In genomic region chr3:96240799-96241197, GRCm38 (mm10) we compare ENCODE assay signal across 9 mouse cellular contexts. TPM values are rescaled to one million over a fixed set of nuclear protein-coding genes. Genes with fewer than 3 reads are reported as not detected.
DNase-seq lines count a peak whose midpoint lies in the region; ATAC-seq and TF ChIP-seq lines count a peak whose summit lies in the region.
"Had no signal": no experiment of that assay in that cellular context is flagged by ENCODE, and none has a peak within 500 bp of the region (broad histone marks: within the 10 kb centered on the region; RNA-seq: fewer than 3 reads in every experiment).

No protein-coding gene starts in this region.

- no peak for ATAC-seq in heart, embryonic 15.5 days (replicated peaks; ENCODE audit: insufficient number of reproducible peaks, insufficient read depth, low FRiP score, low read depth)
- no peak for ATAC-seq in hindbrain, embryonic 12.5 days (ENCODE audit: low FRiP score)
- ATAC-seq in midbrain, embryonic 11.5 days (ENCODE audit: low FRiP score), result no peak
- ATAC-seq in granulocyte monocyte progenitor cell, adult 5-6 weeks (replicated peaks; ENCODE audit: poor library complexity, severe bottlenecking), result no peak

- H3K36me3 ChIP-seq in heart, embryonic 15.5 days, result no peaks in the 10 kb centered on the region
- no peaks in the 10 kb centered on the region for H3K36me3 ChIP-seq in hindbrain, embryonic 12.5 days
- no peaks in the 10 kb centered on the region for H3K36me3 ChIP-seq in midbrain, embryonic 11.5 days (ENCODE audit: control insufficient read depth, insufficient read depth, low read length)
- H3K36me3 ChIP-seq: G1E had no signal

- WGBS in heart, embryonic 15.5 days, result 80% methylated on average over 9 of the region's 9 CpGs
- 79% methylated on average over 9 of the region's 9 CpGs for WGBS in hindbrain, embryonic 12.5 days
- WGBS in midbrain, embryonic 11.5 days, result 78% methylated on average over 9 of the region's 9 CpGs

- TF ChIP-seq POLR2A in bone marrow macrophage, adult 2 months (IDR thresholded peaks at IDR 0.05; ENCODE audit: borderline replicate concordance, low read depth, low read length), result no peak

- TF ChIP-seq CTCF in bone marrow macrophage, adult 2 months (IDR thresholded peaks at IDR 0.05; ENCODE audit: low read depth, low read length), result no peak

- no peak overlapping the region for H3K4me3 ChIP-seq in heart, embryonic 15.5 days
- H3K4me3 ChIP-seq in bone marrow macrophage, adult 2 months (ENCODE audit: insufficient read depth, low read length), result no peak overlapping the region
- H3K4me3 ChIP-seq in hindbrain, embryonic 12.5 days, result no peak overlapping the region
- H3K4me3 ChIP-seq in midbrain, embryonic 11.5 days (ENCODE audit: low read depth, low read length), result no peak overlapping the region

- H3K27me3 ChIP-seq in heart, embryonic 15.5 days, result no peaks in the 10 kb centered on the region
- H3K27me3 ChIP-seq in hindbrain, embryonic 12.5 days, result no peaks in the 10 kb centered on the region
- H3K27me3 ChIP-seq in midbrain, embryonic 11.5 days (ENCODE audit: control insufficient read depth, insufficient read depth, low read length), result no peaks in the 10 kb centered on the region

- peak overlapping the region; percentile 87 for H3K27ac ChIP-seq in heart, embryonic 15.5 days
- peak overlapping the region; percentile 56 for H3K27ac ChIP-seq in bone marrow macrophage, adult 2 months (ENCODE audit: insufficient read depth, low read depth, low read length)
- peak overlapping the region; percentile 88 for H3K27ac ChIP-seq in hindbrain, embryonic 12.5 days
- peak overlapping the region; percentile 32 for H3K27ac ChIP-seq in midbrain, embryonic 11.5 days (ENCODE audit: low read depth, low read length)

- peaks cover 35% of the 10 kb centered on the region for H3K4me1 ChIP-seq in heart, embryonic 15.5 days (replicated peaks)
- H3K4me1 ChIP-seq in bone marrow macrophage, adult 2 months (ENCODE audit: control insufficient read depth, insufficient read depth, low read length), result peaks cover 34% of the 10 kb centered on the region
- H3K4me1 ChIP-seq in hindbrain, embryonic 12.5 days, result peaks cover 22% of the 10 kb centered on the region
- peaks cover 20% of the 10 kb centered on the region for H3K4me1 ChIP-seq in midbrain, embryonic 11.5 days (ENCODE audit: control insufficient read depth, insufficient read depth, low read length)

- peak overlapping the region; percentile 56 for H3K4me2 ChIP-seq in heart, embryonic 15.5 days
- peak overlapping the region; percentile 44 for H3K4me2 ChIP-seq in hindbrain, embryonic 12.5 days (replicated peaks)
- peak overlapping the region; percentile 10; the same call in 1 of the 2 replicates for H3K4me2 ChIP-seq in midbrain, embryonic 11.5 days

- peak overlapping the region; percentile 52 for H3K9ac ChIP-seq in heart, embryonic 15.5 days
- H3K9ac ChIP-seq in hindbrain, embryonic 12.5 days, result peak overlapping the region; percentile 55; the same call in 1 of the 2 replicates
- H3K9ac ChIP-seq in midbrain, embryonic 11.5 days (ENCODE audit: low read length), result peak overlapping the region; percentile 58

- no peak for DNase-seq in heart, adult 18-20 months
- no peak for DNase-seq in midbrain, embryonic 11.5 days (ENCODE audit: low spot score, missing footprints)
- DNase-seq in spleen, postnatal 10 days (ENCODE audit: low spot score in 2 of 2), result no peak
- no peak for DNase-seq in urinary bladder, postnatal 36 days (ENCODE audit: low spot score in 2 of 2)

- no peaks in the 10 kb centered on the region for H3K9me3 ChIP-seq in heart, embryonic 15.5 days (replicated peaks)
- no peaks in the 10 kb centered on the region for H3K9me3 ChIP-seq in hindbrain, embryonic 12.5 days (replicated peaks)
- H3K9me3 ChIP-seq in midbrain, embryonic 11.5 days (ENCODE audit: control insufficient read depth, low read length), result no peaks in the 10 kb centered on the region
- H3K9me3 ChIP-seq: G1E had no signal

RNA-seq across cellular contexts. Expression of gene Hist2h2aa2, which starts 0.7 kb away (rescaled TPM):
- 37.0 and 45.9 TPM in 2 replicates for polyA plus RNA-seq in heart, embryonic 15.5 days (2015; fragmentation: Nextera tagmentation; extraction: Ambion mirVana)
- total RNA-seq in heart, adult 18-20 months (2021), result 100 to 1,000 TPM; 189 to 197 TPM
- polyA plus RNA-seq in bone marrow macrophage, adult 2 months (2012; ENCODE audit: insufficient read depth, insufficient read length, missing spikeins), result 14.5 and 22.9 TPM in 2 replicates
- 49.8 and 72.3 TPM in 2 replicates for polyA plus RNA-seq in hindbrain, embryonic 12.5 days (2016; fragmentation: Nextera tagmentation; extraction: Ambion mirVana)
- polyA plus RNA-seq in midbrain, embryonic 11.5 days (2014; fragmentation: Nextera tagmentation; extraction: Ambion mirVana), result 50.9 and 55.2 TPM in 2 replicates
- total RNA-seq in granulocyte monocyte progenitor cell, adult 5-6 weeks (2014; fragmentation: Nextera tagmentation), result 22.0 TPM in 1 of 2 replicates, not detected in the other
- 5,007 TPM in 1 of 2 replicates, not detected in the other for total RNA-seq in granulocyte monocyte progenitor cell, adult 5-6 weeks (2017)

RNA-seq across cellular contexts. Expression of gene Hist2h3c2, which starts 1.9 kb away (rescaled TPM):
- polyA plus RNA-seq in heart, embryonic 15.5 days (2015; fragmentation: Nextera tagmentation; extraction: Ambion mirVana), result 3.9 and 5.1 TPM in 2 replicates
- 1 to 10 TPM; 4.0 to 9.0 TPM for total RNA-seq in heart, adult 18-20 months (2021)
- polyA plus RNA-seq in bone marrow macrophage, adult 2 months (2012; ENCODE audit: insufficient read depth, insufficient read length, missing spikeins), result 2.4 and 13.5 TPM in 2 replicates
- polyA plus RNA-seq in hindbrain, embryonic 12.5 days (2016; fragmentation: Nextera tagmentation; extraction: Ambion mirVana), result 4.9 and 6.7 TPM in 2 replicates
- polyA plus RNA-seq in midbrain, embryonic 11.5 days (2014; fragmentation: Nextera tagmentation; extraction: Ambion mirVana), result 10.6 and 13.8 TPM in 2 replicates
- total RNA-seq in granulocyte monocyte progenitor cell, adult 5-6 weeks (2014; fragmentation: Nextera tagmentation), result 35.5 and 102 TPM in 2 replicates
- total RNA-seq in granulocyte monocyte progenitor cell, adult 5-6 weeks (2017), result 160 and 202 TPM in 2 replicates

RNA-seq across cellular contexts. Expression of gene Hist2h2aa1, which starts 4.5 kb away (rescaled TPM):
- 13.6 and 15.1 TPM in 2 replicates for polyA plus RNA-seq in heart, embryonic 15.5 days (2015; fragmentation: Nextera tagmentation; extraction: Ambion mirVana)
- 10 to 100 TPM in 1 of 2 experiments, 1 to 10 TPM in 1; 9.3 to 14.7 TPM for total RNA-seq in heart, adult 18-20 months (2021)
- polyA plus RNA-seq in bone marrow macrophage, adult 2 months (2012; ENCODE audit: insufficient read depth, insufficient read length, missing spikeins), result not detected in 2 replicates
- polyA plus RNA-seq in hindbrain, embryonic 12.5 days (2016; fragmentation: Nextera tagmentation; extraction: Ambion mirVana), result 16.0 and 22.0 TPM in 2 replicates
- 16.3 and 17.4 TPM in 2 replicates for polyA plus RNA-seq in midbrain, embryonic 11.5 days (2014; fragmentation: Nextera tagmentation; extraction: Ambion mirVana)
- total RNA-seq in granulocyte monocyte progenitor cell, adult 5-6 weeks (2014; fragmentation: Nextera tagmentation), result 15.5 and 20.3 TPM in 2 replicates
- 5,091 and 8,727 TPM in 2 replicates for total RNA-seq in granulocyte monocyte progenitor cell, adult 5-6 weeks (2017)

RNA-seq across cellular contexts. Expression of gene Hist2h3c1, which starts 5.7 kb away (rescaled TPM):
- 0.72 and 1.0 TPM in 2 replicates for polyA plus RNA-seq in heart, embryonic 15.5 days (2015; fragmentation: Nextera tagmentation; extraction: Ambion mirVana)
- total RNA-seq in heart, adult 18-20 months (2021), result not detected
- 4.9 and 7.4 TPM in 2 replicates for polyA plus RNA-seq in bone marrow macrophage, adult 2 months (2012; ENCODE audit: insufficient read depth, insufficient read length, missing spikeins)
- polyA plus RNA-seq in hindbrain, embryonic 12.5 days (2016; fragmentation: Nextera tagmentation; extraction: Ambion mirVana), result 0.71 and 0.91 TPM in 2 replicates
- polyA plus RNA-seq in midbrain, embryonic 11.5 days (2014; fragmentation: Nextera tagmentation; extraction: Ambion mirVana), result 1.1 and 2.7 TPM in 2 replicates
- total RNA-seq in granulocyte monocyte progenitor cell, adult 5-6 weeks (2014; fragmentation: Nextera tagmentation), result 2.6 TPM in 1 of 2 replicates, not detected in the other
- 3.9 TPM in 1 of 2 replicates, not detected in the other for total RNA-seq in granulocyte monocyte progenitor cell, adult 5-6 weeks (2017)
- polyA plus RNA-seq: G1E had no signal

RNA-seq across cellular contexts. Expression of gene Hist2h2be, which starts 19.9 kb away (rescaled TPM):
- polyA plus RNA-seq in heart, embryonic 15.5 days (2015; fragmentation: Nextera tagmentation; extraction: Ambion mirVana), result 7.3 and 8.1 TPM in 2 replicates
- 1 to 10 TPM; 7.9 to 8.4 TPM for total RNA-seq in heart, adult 18-20 months (2021)
- polyA plus RNA-seq in bone marrow macrophage, adult 2 months (2012; ENCODE audit: insufficient read depth, insufficient read length, missing spikeins), result 13.0 and 13.9 TPM in 2 replicates
- 5.8 and 7.0 TPM in 2 replicates for polyA plus RNA-seq in hindbrain, embryonic 12.5 days (2016; fragmentation: Nextera tagmentation; extraction: Ambion mirVana)
- polyA plus RNA-seq in midbrain, embryonic 11.5 days (2014; fragmentation: Nextera tagmentation; extraction: Ambion mirVana), result 14.0 and 15.0 TPM in 2 replicates
- 5.1 and 11.2 TPM in 2 replicates for total RNA-seq in granulocyte monocyte progenitor cell, adult 5-6 weeks (2014; fragmentation: Nextera tagmentation)
- 3.3 and 4.4 TPM in 2 replicates for total RNA-seq in granulocyte monocyte progenitor cell, adult 5-6 weeks (2017)

Comparison
In these comparisons a context has a peak if more than half of its experiments do, and no peak if none do; other contexts are left out.
1. H3K27ac ChIP-seq: peak in every context shown above with its lines; median percentile 88 in hindbrain, embryonic 12.5 days; 87 in heart, embryonic 15.5 days; 56 in bone marrow macrophage, adult 2 months; 32 in midbrain, embryonic 11.5 days.
2. RNA of gene Hist2h2aa1, which starts 4.5 kb away (polyA plus RNA-seq): 16.3 to 17.4 TPM in midbrain, embryonic 11.5 days, 16.0 to 22.0 TPM in hindbrain, embryonic 12.5 days and 13.6 to 15.1 TPM in heart, embryonic 15.5 days; not detected in bone marrow macrophage, adult 2 months; every median in the first group is over 10 times any median in the second.
3. Peak in every context shown above with its lines, with median percentiles within 50 percentile points of each other: H3K4me2 ChIP-seq and H3K9ac ChIP-seq.